19 mouse cellular contexts compared by ENCODE assay signal in genomic region chr12:80855581-80855980, GRCm38 (mm10).
DNase-seq lines count a peak whose midpoint lies in the region; ATAC-seq and TF ChIP-seq lines count a peak whose summit lies in the region.
"Had no signal": no experiment of that assay in that cellular context is flagged by ENCODE, and none has a peak within 500 bp of the region (broad histone marks: within the 10 kb centered on the region; RNA-seq: fewer than 3 reads in every experiment).

No protein-coding gene starts in this region.

- DNase-seq in heart, adult 2 months = no peak
- no peak for DNase-seq in heart, postnatal 25 days (ENCODE audit: low spot score)
- no peak for DNase-seq in layer of hippocampus, adult 2 months (ENCODE audit: low spot score in 2 of 2)
- DNase-seq in layer of hippocampus, postnatal 25 days (ENCODE audit: extremely low spot score in 1 of 2, low spot score in 1 of 2) = no peak
- no peak for DNase-seq in stomach, postnatal 0 days (ENCODE audit: low spot score)
- DNase-seq in forebrain, embryonic 10.5 days (ENCODE audit: extremely low spot score, low spot score) = no peak
- DNase-seq: cerebellum, adult 9-10 months; gastrocnemius, postnatal 14 days; heart, postnatal 14 days; kidney, adult 8-10 months; kidney, postnatal 25 days; left cerebral cortex, postnatal 4 days; liver, embryonic 13.5 days; thymus, postnatal 36 days had no signal

- no peak for TF ChIP-seq EP300 in heart, adult 2 months (IDR thresholded peaks at IDR 0.05; ENCODE audit: insufficient read depth, low read depth, low read length)
- TF ChIP-seq EP300 in stomach, postnatal 0 days (optimal IDR thresholded peaks at IDR 0.05) = no peak

- peak overlapping the region; percentile 13; the same call in 1 of the 2 replicates for H3K27ac ChIP-seq in heart, adult 2 months
- peak overlapping the region; percentile 30; the same call in 1 of the 2 replicates for H3K27ac ChIP-seq in layer of hippocampus, adult 2 months
- 0 out of 2 replicates have a peak overlapping the region, but pooled peaks have one; percentile 6 for H3K27ac ChIP-seq in stomach, embryonic 15.5 days
- no peak overlapping the region for H3K27ac ChIP-seq in stomach, postnatal 0 days (replicated peaks)
- H3K27ac ChIP-seq in forebrain, embryonic 10.5 days = no peak overlapping the region
- H3K27ac ChIP-seq: left cerebral cortex, adult 2 months; liver, embryonic 13.5 days had no signal

- no peaks in the 10 kb centered on the region for H3K9me3 ChIP-seq in stomach, embryonic 15.5 days
- H3K9me3 ChIP-seq in stomach, postnatal 0 days (ENCODE audit: control insufficient read depth, low read length) = no peaks in the 10 kb centered on the region
- no peaks in the 10 kb centered on the region for H3K9me3 ChIP-seq in forebrain, embryonic 10.5 days
- H3K9me3 ChIP-seq: liver, embryonic 13.5 days; megakaryocyte, embryonic 14.5 days had no signal

- H3K4me3 ChIP-seq in heart, adult 2 months = no peak overlapping the region
- H3K4me3 ChIP-seq in layer of hippocampus, adult 2 months = no peak overlapping the region
- no peak overlapping the region for H3K4me3 ChIP-seq in stomach, embryonic 15.5 days (replicated peaks)
- no peak overlapping the region for H3K4me3 ChIP-seq in stomach, postnatal 0 days (ENCODE audit: low read depth, low read length)
- no peak overlapping the region for H3K4me3 ChIP-seq in forebrain, embryonic 10.5 days
- H3K4me3 ChIP-seq: erythroblast, embryonic 14.5 days; left cerebral cortex, adult 2 months; liver, embryonic 13.5 days; megakaryocyte, embryonic 14.5 days had no signal

- ATAC-seq in stomach, embryonic 15.5 days (ENCODE audit: insufficient read depth, low FRiP score, low read depth) = no peak
- no peak for ATAC-seq in stomach, postnatal 0 days (ENCODE audit: low FRiP score, low TSS enrichment)
- ATAC-seq: forebrain, embryonic 14.5 days had no signal

- no peak for TF ChIP-seq POLR2A in heart, adult 2 months (IDR thresholded peaks at IDR 0.05; ENCODE audit: insufficient read depth, low read depth, low read length)

- no peaks in the 10 kb centered on the region for H3K27me3 ChIP-seq in heart, adult 2 months (ENCODE audit: control insufficient read depth, insufficient read depth, low read length)
- no peaks in the 10 kb centered on the region for H3K27me3 ChIP-seq in stomach, embryonic 15.5 days (replicated peaks)
- no peaks in the 10 kb centered on the region for H3K27me3 ChIP-seq in stomach, postnatal 0 days (ENCODE audit: control insufficient read depth, insufficient read depth, low read length)
- H3K27me3 ChIP-seq in forebrain, embryonic 10.5 days (ENCODE audit: poor library complexity, severe bottlenecking) = no peaks in the 10 kb centered on the region
- H3K27me3 ChIP-seq: liver, embryonic 13.5 days; megakaryocyte, embryonic 14.5 days had no signal

- no peak overlapping the region for H3K9ac ChIP-seq in heart, adult 2 months (ENCODE audit: low read depth, low read length)
- no peak overlapping the region for H3K9ac ChIP-seq in stomach, embryonic 15.5 days
- no peak overlapping the region for H3K9ac ChIP-seq in stomach, postnatal 0 days (ENCODE audit: low read length)
- H3K9ac ChIP-seq: liver, embryonic 13.5 days had no signal

- H3K4me2 ChIP-seq in stomach, embryonic 15.5 days = no peak overlapping the region
- H3K4me2 ChIP-seq in stomach, postnatal 0 days (replicated peaks; ENCODE audit: low read depth) = no peak overlapping the region
- H3K4me2 ChIP-seq: liver, embryonic 13.5 days had no signal

- peaks cover 43% of the 10 kb centered on the region for H3K36me3 ChIP-seq in heart, adult 2 months (ENCODE audit: control insufficient read depth, insufficient read depth, low read length)
- H3K36me3 ChIP-seq in stomach, embryonic 15.5 days = no peaks in the 10 kb centered on the region
- no peaks in the 10 kb centered on the region for H3K36me3 ChIP-seq in stomach, postnatal 0 days (ENCODE audit: control insufficient read depth, insufficient read depth, low read length)
- no peaks in the 10 kb centered on the region for H3K36me3 ChIP-seq in forebrain, embryonic 10.5 days (replicated peaks)

- intact Hi-C loops in heart, adult 2 months (cut with DNase I) = loop anchor here (2.0 to 10.0 kb wide), 2 partner anchors 13 to 629 kb away; partner anchors contain the start of gene Cox16
- intact Hi-C loops in heart, postnatal 25 days (cut with DNase I) = no loop called here

- TF ChIP-seq CTCF in heart, adult 2 months (IDR thresholded peaks at IDR 0.05) = no peak
- no peak for TF ChIP-seq CTCF in layer of hippocampus, adult 2 months (conservative IDR thresholded peaks at IDR 0.05)
- no peak for TF ChIP-seq CTCF in stomach, postnatal 0 days (IDR thresholded peaks at IDR 0.05; ENCODE audit: low read depth)

- 23% methylated on average over 1 of the region's 1 CpGs for WGBS in heart, adult 2 months
- 41% methylated on average over 1 of the region's 1 CpGs for WGBS in stomach, embryonic 15.5 days
- WGBS in stomach, postnatal 0 days = 44% methylated on average over 1 of the region's 1 CpGs
- WGBS in forebrain, embryonic 10.5 days = 29% methylated on average over 1 of the region's 1 CpGs

- peaks cover 19% of the 10 kb centered on the region for H3K4me1 ChIP-seq in heart, adult 2 months (ENCODE audit: control insufficient read depth, insufficient read depth, low read length)
- peaks cover 15% of the 10 kb centered on the region; the same call in 1 of the 2 replicates for H3K4me1 ChIP-seq in stomach, embryonic 15.5 days
- H3K4me1 ChIP-seq in stomach, postnatal 0 days (replicated peaks; ENCODE audit: control insufficient read depth, insufficient read depth) = peaks cover 5% of the 10 kb centered on the region; the same call in 1 of the 2 replicates
- H3K4me1 ChIP-seq in forebrain, embryonic 10.5 days = peaks cover 22% of the 10 kb centered on the region

- peaks cover 9% of the 10 kb centered on the region for H3K79me2 ChIP-seq in heart, adult 2 months (replicated peaks; ENCODE audit: control insufficient read depth, insufficient read depth, low read length)

Comparison
In these comparisons a context has a peak if more than half of its experiments do, and no peak if none do; other contexts are left out.
1. H3K27ac ChIP-seq: peak in heart, adult 2 months (single experiment), layer of hippocampus, adult 2 months (single experiment) and stomach, embryonic 15.5 days (single experiment); none in stomach, postnatal 0 days (single experiment) and forebrain, embryonic 10.5 days (single experiment).